9 mouse cellular contexts compared by ENCODE assay signal in genomic region chr13:55189531-55190107, GRCm38 (mm10). TPM values are rescaled to one million over a fixed set of nuclear protein-coding genes. Genes with fewer than 3 reads are reported as not detected.
A peak's percentile ranks its signal among the peaks of the same experiment; 100 is the strongest.
DNase-seq lines count a peak whose midpoint lies in the region; ATAC-seq lines count a peak whose summit lies in the region.
"Had no signal": no experiment of that assay in that cellular context is flagged by ENCODE, and none has a peak within 500 bp of the region (broad histone marks: within the 10 kb centered on the region; RNA-seq: fewer than 3 reads in every experiment).

No protein-coding gene starts in this region.

- peaks cover 19% of the 10 kb centered on the region for H3K4me1 ChIP-seq in lung, embryonic 15.5 days
- H3K4me1 ChIP-seq in embryonic facial prominence, embryonic 11.5 days (ENCODE audit: control insufficient read depth, insufficient read depth, low read length), result no peaks in the 10 kb centered on the region
- H3K4me1 ChIP-seq in limb, embryonic 10.5 days, result peaks cover 17% of the 10 kb centered on the region
- H3K4me1 ChIP-seq in neural tube, embryonic 14.5 days (ENCODE audit: control insufficient read depth, insufficient read depth, low read length), result peaks cover 12% of the 10 kb centered on the region

- no peaks in the 10 kb centered on the region for H3K9me3 ChIP-seq in lung, embryonic 15.5 days
- H3K9me3 ChIP-seq in embryonic facial prominence, embryonic 11.5 days (replicated peaks; ENCODE audit: control insufficient read depth, low read length), result no peaks in the 10 kb centered on the region
- H3K9me3 ChIP-seq in limb, embryonic 10.5 days (replicated peaks), result no peaks in the 10 kb centered on the region
- H3K9me3 ChIP-seq in neural tube, embryonic 14.5 days (ENCODE audit: control insufficient read depth, low read length), result no peaks in the 10 kb centered on the region

- peak overlapping the region; percentile 89 for H3K27ac ChIP-seq in lung, embryonic 15.5 days
- peak overlapping the region; percentile 79 for H3K27ac ChIP-seq in embryonic facial prominence, embryonic 11.5 days (replicated peaks; ENCODE audit: low read depth, low read length)
- peak overlapping the region; percentile 90 for H3K27ac ChIP-seq in limb, embryonic 10.5 days
- peak overlapping the region; percentile 93 for H3K27ac ChIP-seq in neural tube, embryonic 14.5 days (ENCODE audit: low read depth, low read length)

- H3K36me3 ChIP-seq in lung, embryonic 15.5 days, result no peaks in the 10 kb centered on the region
- H3K36me3 ChIP-seq in embryonic facial prominence, embryonic 11.5 days (replicated peaks; ENCODE audit: control insufficient read depth, insufficient read depth, low read depth, low read length), result no peaks in the 10 kb centered on the region
- H3K36me3 ChIP-seq in limb, embryonic 10.5 days, result no peaks in the 10 kb centered on the region
- H3K36me3 ChIP-seq in neural tube, embryonic 14.5 days (ENCODE audit: control insufficient read depth, insufficient read depth, low read length), result no peaks in the 10 kb centered on the region

- H3K4me3 ChIP-seq in lung, embryonic 15.5 days, result peak overlapping the region; percentile 46
- peak overlapping the region; percentile 38 for H3K4me3 ChIP-seq in embryonic facial prominence, embryonic 11.5 days (ENCODE audit: low read depth, low read length)
- peak overlapping the region; percentile 55 for H3K4me3 ChIP-seq in limb, embryonic 10.5 days
- peak overlapping the region; percentile 40 for H3K4me3 ChIP-seq in neural tube, embryonic 14.5 days (ENCODE audit: low read depth, low read length)

- peak; percentile 1; the same call in 1 of the 2 replicates for ATAC-seq in lung, embryonic 15.5 days (ENCODE audit: borderline replicate concordance, extremely low read depth, low FRiP score, low TSS enrichment)
- no peak for ATAC-seq in embryonic facial prominence, embryonic 11.5 days (replicated peaks; ENCODE audit: insufficient number of reproducible peaks, low FRiP score, low TSS enrichment, low read depth)
- peak; percentile 16; the same call in 1 of the 2 replicates for ATAC-seq in neural tube, embryonic 14.5 days (ENCODE audit: low read depth)

- 4% methylated on average over 12 of the region's 12 CpGs for WGBS in lung, embryonic 15.5 days
- 2% methylated on average over 12 of the region's 12 CpGs for WGBS in embryonic facial prominence, embryonic 11.5 days
- WGBS in limb, embryonic 10.5 days, result 4% methylated on average over 12 of the region's 12 CpGs
- WGBS in neural tube, embryonic 14.5 days, result 3% methylated on average over 12 of the region's 12 CpGs

- H3K9ac ChIP-seq in lung, embryonic 15.5 days, result peak overlapping the region; percentile 55
- H3K9ac ChIP-seq in embryonic facial prominence, embryonic 11.5 days (replicated peaks; ENCODE audit: low read length), result peak overlapping the region; percentile 77
- peak overlapping the region; percentile 62 for H3K9ac ChIP-seq in neural tube, embryonic 14.5 days (replicated peaks; ENCODE audit: low read depth, low read length)

- no peak for DNase-seq in lung, adult 18-20 months
- no peak for DNase-seq in embryonic facial prominence, embryonic 11.5 days (ENCODE audit: low spot score)
- peak; percentile 66 for DNase-seq in limb, embryonic 10.5 days (ENCODE audit: low spot score)
- DNase-seq in layer of hippocampus, adult 9-11 months, result no peak
- no peak for DNase-seq in frontal cortex, postnatal 36 days (ENCODE audit: low spot score in 2 of 2)
- no peak for DNase-seq in right cerebral cortex, postnatal 14 days

- H3K4me2 ChIP-seq in lung, embryonic 15.5 days, result peak overlapping the region; percentile 74
- H3K4me2 ChIP-seq in embryonic facial prominence, embryonic 11.5 days (ENCODE audit: low read depth, low read length), result peak overlapping the region; percentile 68
- peak overlapping the region; percentile 78 for H3K4me2 ChIP-seq in neural tube, embryonic 14.5 days (ENCODE audit: low read depth, low read length)

- no peaks in the 10 kb centered on the region for H3K27me3 ChIP-seq in lung, embryonic 15.5 days
- no peaks in the 10 kb centered on the region for H3K27me3 ChIP-seq in embryonic facial prominence, embryonic 11.5 days (ENCODE audit: control insufficient read depth, insufficient read depth, low read length)
- H3K27me3 ChIP-seq in limb, embryonic 10.5 days (ENCODE audit: low read depth, poor library complexity, severe bottlenecking), result no peaks in the 10 kb centered on the region
- H3K27me3 ChIP-seq in neural tube, embryonic 14.5 days (ENCODE audit: control insufficient read depth, insufficient read depth, low read length), result no peaks in the 10 kb centered on the region

RNA-seq across cellular contexts. Expression of gene Nsd1, which starts 20.0 kb away (rescaled TPM):
- 61.0 and 61.7 TPM in 2 replicates for polyA plus RNA-seq in lung, embryonic 15.5 days (2015; fragmentation: Nextera tagmentation; extraction: Ambion mirVana)
- 62.3 and 67.4 TPM in 2 replicates for polyA plus RNA-seq in embryonic facial prominence, embryonic 11.5 days (2014; fragmentation: Nextera tagmentation; extraction: Ambion mirVana)
- polyA plus RNA-seq in limb, embryonic 10.5 days (2016; fragmentation: Nextera tagmentation; extraction: Ambion mirVana), result 63.5 and 69.1 TPM in 2 replicates
- 61.9 and 76.8 TPM in 2 replicates for polyA plus RNA-seq in neural tube, embryonic 14.5 days (2014; fragmentation: Nextera tagmentation; extraction: Ambion mirVana)

RNA-seq across cellular contexts. Expression of gene Fgfr4, which starts 37.2 kb away (rescaled TPM):
- 19.9 and 20.2 TPM in 2 replicates for polyA plus RNA-seq in lung, embryonic 15.5 days (2015; fragmentation: Nextera tagmentation; extraction: Ambion mirVana)
- polyA plus RNA-seq in embryonic facial prominence, embryonic 11.5 days (2014; fragmentation: Nextera tagmentation; extraction: Ambion mirVana), result 1.4 and 1.6 TPM in 2 replicates
- polyA plus RNA-seq in limb, embryonic 10.5 days (2016; fragmentation: Nextera tagmentation; extraction: Ambion mirVana), result 0.73 and 2.1 TPM in 2 replicates
- 0.35 and 1.1 TPM in 2 replicates for polyA plus RNA-seq in neural tube, embryonic 14.5 days (2014; fragmentation: Nextera tagmentation; extraction: Ambion mirVana)

RNA-seq across cellular contexts. Expression of gene Gm17617, which starts 56.3 kb away (rescaled TPM):
- not detected in 2 replicates for polyA plus RNA-seq in lung, embryonic 15.5 days (2015; fragmentation: Nextera tagmentation; extraction: Ambion mirVana)
- not detected in 2 replicates for polyA plus RNA-seq in embryonic facial prominence, embryonic 11.5 days (2014; fragmentation: Nextera tagmentation; extraction: Ambion mirVana)
- not detected in 2 replicates for polyA plus RNA-seq in limb, embryonic 10.5 days (2016; fragmentation: Nextera tagmentation; extraction: Ambion mirVana)
- not detected in 2 replicates for polyA plus RNA-seq in neural tube, embryonic 14.5 days (2014; fragmentation: Nextera tagmentation; extraction: Ambion mirVana)
- polyA plus RNA-seq: gonadal fat pad, adult 2 months had no signal
